Mouse (Mus musculus): ENCODE data around the gene Wwc1.

The Wwc1 gene

DNA sequence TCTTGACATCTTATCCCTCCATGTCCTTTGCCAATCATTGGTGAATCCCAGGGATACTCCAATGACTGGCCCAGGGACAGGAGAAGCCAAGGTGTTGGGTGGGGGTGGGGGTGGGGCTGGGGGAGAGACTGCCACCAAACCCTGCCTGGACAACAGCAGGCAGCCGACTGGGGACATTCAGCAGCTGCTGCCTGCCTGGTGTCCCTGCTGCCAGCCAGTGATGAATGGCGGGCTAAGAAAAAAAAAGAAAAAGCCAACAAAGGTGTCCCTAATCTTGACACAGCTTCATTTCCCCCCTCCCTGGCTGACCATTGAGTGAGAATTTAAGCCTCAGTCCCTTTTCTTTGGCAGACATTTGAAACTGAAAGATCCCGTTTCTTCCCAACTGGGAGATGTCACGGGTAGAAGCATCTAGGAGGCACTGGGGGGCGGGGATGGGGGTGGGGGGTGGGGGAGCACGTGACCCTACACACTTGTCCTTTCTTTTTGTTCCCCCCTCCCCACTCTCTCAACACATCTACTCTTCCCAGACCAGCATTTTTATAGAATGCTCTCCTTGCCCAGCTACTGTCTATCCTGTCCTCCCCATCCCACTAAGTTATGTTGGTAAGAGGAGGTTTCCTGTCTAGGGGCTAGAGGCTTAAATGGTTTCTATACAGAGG lies 7.9 kb downstream of the Wwc1 start:
- DNase-seq: no peak

GRCm38 (mm10) chr11:35970806-35971705 lies 9.3 kb downstream of the Wwc1 start:
- DNase-seq: no peak

DNA sequence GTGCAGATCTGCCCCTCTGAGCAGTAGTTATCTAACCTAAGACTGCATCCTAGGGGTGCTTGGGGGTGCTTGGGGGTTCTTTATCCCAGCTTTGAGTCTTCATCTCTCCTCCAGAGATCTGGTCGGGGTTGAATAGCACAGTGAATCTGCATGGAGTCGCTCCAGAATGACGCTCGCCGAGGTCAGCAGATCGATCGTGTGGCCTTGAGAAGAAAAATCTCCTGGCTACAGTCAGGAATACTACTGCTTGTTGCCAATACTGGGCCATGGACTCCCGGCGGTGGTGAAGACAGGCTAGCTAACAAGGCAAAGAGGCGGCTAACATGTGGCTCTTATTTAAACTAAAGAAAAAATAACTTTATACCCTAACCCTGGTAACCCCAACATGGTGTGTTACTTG lies 12.0 kb downstream of the Wwc1 start:
- DNase-seq: no peak

DNA sequence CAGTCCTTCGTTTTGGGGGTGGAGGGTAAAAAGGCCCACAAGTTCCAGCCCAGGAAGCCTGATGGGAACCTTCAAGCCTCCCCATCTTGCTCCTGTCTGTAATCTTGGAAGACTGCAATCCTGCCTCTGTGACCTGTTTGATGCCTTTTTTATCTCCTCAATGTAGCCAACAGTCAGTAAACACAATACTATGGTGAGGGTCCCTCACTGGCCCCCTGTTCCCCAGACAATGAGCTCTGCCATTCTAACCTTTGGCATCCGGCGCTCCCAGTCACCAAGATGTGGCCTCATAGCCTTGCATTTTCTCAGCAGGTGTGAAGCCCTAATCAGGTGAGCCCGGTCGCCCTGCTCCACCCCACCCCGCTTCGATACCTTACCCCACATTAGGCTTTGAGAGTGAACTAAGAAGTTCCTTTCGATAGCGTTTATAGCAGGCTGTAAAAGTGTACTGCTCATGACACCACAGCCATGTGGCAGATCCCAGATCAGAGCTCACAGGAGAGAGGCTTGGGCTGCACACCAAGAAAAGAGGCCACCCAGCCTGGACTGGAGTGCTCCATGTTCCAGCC lies 16.3 kb downstream of the Wwc1 start:
- DNase-seq: no peak

DNA sequence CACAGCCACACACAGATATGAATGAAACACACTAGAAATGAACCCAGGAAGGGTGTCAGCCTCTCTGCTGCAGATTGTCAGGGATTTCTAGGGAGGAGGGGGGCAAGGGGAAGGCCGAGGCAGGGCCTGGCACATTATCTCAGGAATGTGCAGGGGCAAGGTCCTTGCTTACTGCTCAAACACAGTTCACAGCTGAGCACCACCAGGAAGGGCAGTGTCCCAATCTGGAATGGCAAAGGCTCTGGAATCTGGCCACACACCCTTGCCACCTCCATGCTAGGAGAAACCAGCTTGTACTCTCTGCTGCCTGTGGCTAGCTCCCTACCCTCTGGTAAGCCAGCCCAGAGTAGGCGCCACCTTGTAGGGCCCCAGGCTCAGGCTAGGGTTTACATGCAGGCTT lies 16.8 kb downstream of the Wwc1 start:
- no peak for DNase-seq

DNA sequence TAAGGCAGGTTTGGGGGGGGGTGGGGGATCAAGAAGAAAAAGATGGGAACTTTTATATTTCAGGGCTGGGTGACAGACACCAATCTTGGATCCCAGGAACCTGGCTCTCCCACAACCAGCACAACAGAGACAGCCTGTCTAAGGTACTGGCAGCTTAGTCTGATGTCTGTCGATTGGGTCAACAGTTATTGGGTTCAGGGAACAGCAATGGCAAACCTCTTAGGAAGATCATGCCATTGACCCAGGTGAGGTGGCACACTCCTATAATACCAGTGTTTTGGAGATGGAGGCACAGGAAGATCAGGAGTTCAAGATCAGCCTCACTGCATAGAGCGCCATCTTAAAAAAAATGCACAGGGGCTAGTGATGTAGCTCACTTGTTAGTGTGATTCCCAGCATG lies 17.9 kb downstream of the Wwc1 start:
- no peak for DNase-seq

GRCm38 (mm10) chr11:35959270-35959669 lies 21.1 kb downstream of the Wwc1 start:
- DNase-seq: no peak

DNA sequence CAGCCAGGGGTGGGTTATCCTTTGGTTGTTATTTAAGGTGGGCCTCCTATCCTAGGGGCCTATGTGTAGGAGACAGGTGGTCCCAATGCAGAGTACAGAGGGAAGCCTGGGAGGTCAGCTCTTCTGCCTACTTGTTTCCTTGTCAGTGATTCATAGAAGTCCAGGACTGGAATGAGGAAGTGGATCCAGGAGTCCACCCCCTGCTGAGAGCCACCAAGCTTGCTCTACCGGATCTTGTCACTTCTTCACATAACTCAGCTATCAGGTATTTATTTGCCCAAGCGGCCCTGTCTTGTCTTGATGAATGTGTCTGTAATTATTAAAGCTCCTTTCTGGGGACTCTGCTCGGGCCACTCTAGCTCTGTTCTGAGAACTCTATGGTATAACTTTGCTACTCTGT lies 24.8 kb downstream of the Wwc1 start:
- DNase-seq: no peak

DNA sequence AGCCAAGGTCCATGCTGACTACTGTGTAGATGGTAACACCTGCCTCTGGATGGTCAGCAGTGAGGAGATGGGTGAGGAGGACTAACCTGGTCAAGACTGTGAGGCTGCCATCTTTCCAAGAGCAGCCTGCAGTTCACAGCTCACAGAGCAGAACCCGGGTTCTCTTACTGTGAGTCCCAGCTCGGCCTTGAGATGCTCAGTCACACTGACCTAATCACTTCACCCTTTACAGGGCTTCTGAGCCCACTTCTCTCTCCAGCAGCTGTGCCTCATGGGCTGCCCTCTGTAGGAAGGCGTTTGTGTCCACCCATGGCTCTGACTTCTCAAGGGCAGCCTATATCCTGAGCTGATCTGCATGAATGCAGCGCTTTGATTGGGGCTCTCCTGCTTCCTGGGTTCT lies 27.1 kb downstream of the Wwc1 start:
- DNase-seq: no peak

GRCm38 (mm10) chr11:35951727-35952065 lies 28.6 kb downstream of the Wwc1 start:
- no peak for DNase-seq

DNA sequence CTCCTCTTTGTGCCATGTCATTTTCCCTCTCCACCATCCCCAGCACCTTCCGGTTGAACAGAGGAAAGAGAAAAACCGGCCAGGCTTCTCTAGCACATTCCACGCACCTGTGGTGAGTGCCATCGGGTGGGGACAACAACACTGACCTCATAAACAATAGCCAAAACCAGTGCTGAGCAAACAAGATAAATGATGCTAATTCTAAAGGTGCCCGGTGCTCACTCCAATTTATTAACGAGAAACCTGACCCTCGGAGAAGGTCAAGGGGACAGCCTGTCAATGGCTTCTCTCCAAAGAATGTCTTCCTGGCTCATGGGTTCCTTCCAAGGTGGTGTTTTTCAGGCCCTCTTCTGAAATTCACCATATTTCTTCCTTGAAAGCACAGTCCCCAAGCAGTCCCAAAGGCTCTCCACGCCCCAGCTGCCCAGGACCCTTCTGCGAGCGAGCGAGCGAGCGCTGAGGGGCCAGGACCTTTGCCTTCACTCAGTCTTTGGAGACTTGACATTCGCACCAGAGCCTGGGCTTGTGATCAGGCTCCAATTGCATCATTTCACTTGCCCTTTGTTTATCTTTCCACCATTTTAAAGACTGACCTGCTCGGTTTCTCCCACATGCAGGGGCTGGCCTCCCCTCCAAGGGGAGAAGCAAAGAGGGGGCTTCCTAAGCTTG lies 29.1 kb downstream of the Wwc1 start:
- DNase-seq: no peak

- no peak for DNase-seq
Measured at GRCm38 (mm10) chr11:35950466-35950865, 29.9 kb downstream of the Wwc1 start.

DNA sequence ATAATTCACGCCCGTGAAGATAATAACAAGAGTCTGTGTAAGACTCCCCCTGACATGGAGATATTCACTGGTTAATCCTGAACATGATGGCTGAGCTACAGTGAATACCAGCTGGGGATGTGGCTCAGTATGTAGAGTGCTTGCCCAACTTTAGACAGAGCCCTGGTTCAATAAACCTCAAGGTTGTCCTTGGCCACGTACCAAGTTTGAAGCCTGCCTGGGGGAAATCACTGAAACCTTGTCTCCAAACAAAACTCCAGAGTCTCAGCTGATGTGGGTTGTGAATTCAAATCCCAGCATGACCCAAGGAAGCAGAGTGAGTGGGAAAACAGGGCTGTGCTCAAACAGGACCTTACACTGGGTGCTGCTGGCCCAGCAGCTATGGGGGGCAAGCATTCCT lies 30.3 kb downstream of the Wwc1 start:
- no peak for DNase-seq

GRCm38 (mm10) chr11:35948457-35948881 lies 31.9 kb downstream of the Wwc1 start:
- DNase-seq: no peak

DNA sequence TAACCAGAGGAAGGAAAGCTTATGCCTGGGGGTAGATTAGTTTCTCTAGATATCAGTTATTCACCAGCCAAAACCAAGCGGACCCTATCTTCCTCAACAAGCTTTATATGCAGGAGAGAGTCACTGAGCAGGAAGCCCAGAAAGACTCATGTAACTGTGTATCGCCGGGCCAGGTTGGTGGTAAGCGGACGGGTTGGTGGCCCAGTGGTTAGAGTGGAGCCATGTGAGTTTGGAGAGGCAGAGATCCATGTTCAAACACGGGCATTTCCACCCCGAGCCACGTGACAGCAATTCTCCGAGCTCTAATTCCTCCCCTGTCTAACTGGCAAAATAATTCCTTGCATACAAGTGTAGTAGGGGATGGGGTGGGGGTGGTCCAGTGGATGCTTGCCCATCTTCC lies 32.4 kb downstream of the Wwc1 start:
- no peak for DNase-seq

- no peak for DNase-seq
Measured at GRCm38 (mm10) chr11:35945187-35945586, 35.1 kb downstream of the Wwc1 start.

GRCm38 (mm10) chr11:35941641-35942040 lies 38.7 kb downstream of the Wwc1 start:
- no peak for DNase-seq

- DNase-seq: no peak
Measured at GRCm38 (mm10) chr11:35941064-35941463, 39.3 kb downstream of the Wwc1 start.

DNA sequence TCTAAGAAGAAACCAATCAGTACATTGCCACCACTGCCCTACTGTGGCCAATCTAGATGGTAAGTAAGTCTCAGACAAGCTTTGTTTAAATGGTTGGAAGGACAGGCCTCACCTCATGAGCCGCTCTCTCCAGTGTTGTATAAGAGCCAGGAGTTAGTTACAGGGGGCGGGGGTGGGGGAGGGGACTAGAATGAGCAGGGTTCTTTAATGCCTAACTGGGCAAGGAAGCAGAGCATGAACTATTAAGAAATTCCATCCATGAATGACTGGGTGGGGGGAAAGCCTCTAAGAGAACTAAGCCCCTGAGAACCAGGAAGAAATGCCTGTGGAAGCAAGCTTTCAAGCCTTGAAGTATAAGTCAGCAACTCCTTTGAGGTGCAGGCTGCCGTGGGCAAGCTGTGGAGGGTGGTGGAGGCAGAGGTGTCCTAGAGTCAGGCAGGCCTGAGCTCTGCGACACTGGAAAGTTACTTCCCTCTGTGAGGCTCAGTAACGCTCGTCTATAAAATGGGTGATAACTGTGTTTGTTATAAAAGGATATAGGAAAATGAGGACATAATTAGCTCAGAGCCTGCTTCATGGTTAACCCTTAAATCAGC lies 41.4 kb downstream of the Wwc1 start:
- DNase-seq: no peak

DNA sequence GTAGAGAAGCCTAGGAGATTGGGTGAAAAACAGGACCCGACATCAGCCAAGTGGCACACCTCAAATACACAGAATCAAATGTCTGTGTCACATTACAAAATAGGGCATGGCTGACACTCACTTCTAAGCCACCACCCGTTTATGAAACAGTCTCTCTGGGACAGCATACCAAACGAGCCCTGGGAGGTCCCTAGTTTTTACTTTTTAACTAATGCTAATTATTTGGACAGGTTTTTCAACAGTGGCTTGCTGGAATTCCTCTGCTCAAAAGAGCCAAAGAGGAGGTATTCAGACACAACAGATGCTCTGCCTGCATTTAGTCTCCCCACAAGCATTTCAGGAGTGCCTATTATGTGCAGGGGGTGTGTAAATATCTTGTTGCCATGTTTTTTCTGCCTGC lies 44.7 kb downstream of the Wwc1 start:
- no peak for DNase-seq

GRCm38 (mm10) chr11:35935133-35935532 lies 45.2 kb downstream of the Wwc1 start:
- no peak for DNase-seq

- peak in 1 of 2 experiments; percentile 30 for DNase-seq
Measured at GRCm38 (mm10) chr11:35933402-35934085, 46.8 kb downstream of the Wwc1 start.
